23 mouse cellular contexts compared by ENCODE assay signal in the genomic region with DNA sequence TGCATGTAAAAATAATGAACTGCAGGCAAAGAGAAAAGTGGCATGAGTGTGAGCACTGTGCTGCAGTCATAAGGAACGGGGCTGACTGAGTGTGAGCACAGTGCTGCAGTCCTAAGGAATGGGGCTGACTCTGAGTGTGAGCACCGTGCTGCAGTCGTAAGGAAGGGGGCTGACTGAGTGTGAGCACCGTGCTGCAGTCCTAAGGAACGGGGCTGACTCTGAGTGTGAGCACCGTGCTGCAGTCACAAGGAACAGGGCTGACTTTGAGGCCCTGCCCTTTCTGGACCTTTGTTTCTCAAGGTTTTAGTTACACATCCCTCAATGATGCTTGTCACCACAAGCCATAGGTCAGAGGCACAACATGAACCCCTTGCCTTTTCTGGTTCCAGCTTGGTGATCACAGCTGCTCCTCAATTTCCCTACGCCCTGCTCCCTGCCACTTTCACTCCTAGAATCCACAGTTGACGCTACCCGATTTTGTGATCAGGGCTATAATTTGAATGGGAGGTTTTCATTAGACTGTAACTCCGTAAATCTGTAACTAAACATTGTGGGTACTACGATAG.
"Had no signal": no experiment of that assay in that cellular context is flagged by ENCODE, and none has a peak within 500 bp of the region (broad histone marks: within the 10 kb centered on the region; RNA-seq: fewer than 3 reads in every experiment).

No protein-coding gene starts in this region.

- H3K4me1 ChIP-seq: heart, embryonic 15.5 days; hindbrain, embryonic 10.5 days; hindbrain, embryonic 12.5 days; intestine, embryonic 15.5 days; limb, embryonic 10.5 days; limb, embryonic 12.5 days; liver, embryonic 15.5 days had no signal

- ATAC-seq: hindbrain, embryonic 16.5 days; inflammation-experienced regulatory T-cells, adult 6 months; intestine, embryonic 15.5 days; intestine, postnatal 0 days; liver, embryonic 12.5 days; liver, postnatal 0 days had no signal

- H3K27ac ChIP-seq: gastrocnemius, adult 2 months; heart, adult 2 months; heart, embryonic 13.5 days; heart, embryonic 15.5 days; hindbrain, embryonic 10.5 days; hindbrain, embryonic 12.5 days; hindbrain, embryonic 14.5 days; intestine, embryonic 15.5 days; layer of hippocampus, adult 2 months; left cerebral cortex, adult 2 months; limb, embryonic 10.5 days; limb, embryonic 12.5 days; liver, embryonic 12.5 days; liver, embryonic 15.5 days had no signal

- H3K4me2 ChIP-seq: heart, embryonic 11.5 days; heart, embryonic 13.5 days; heart, embryonic 15.5 days; hindbrain, embryonic 12.5 days; hindbrain, embryonic 14.5 days; intestine, embryonic 15.5 days; limb, embryonic 12.5 days; liver, embryonic 12.5 days; liver, embryonic 15.5 days had no signal

- H3K4me3 ChIP-seq: gastrocnemius, adult 2 months; heart, adult 2 months; heart, embryonic 13.5 days; heart, embryonic 15.5 days; hindbrain, embryonic 10.5 days; hindbrain, embryonic 12.5 days; intestine, embryonic 15.5 days; layer of hippocampus, adult 2 months; left cerebral cortex, adult 2 months; limb, embryonic 10.5 days; limb, embryonic 12.5 days; liver, embryonic 12.5 days; liver, embryonic 15.5 days had no signal

- H3K9ac ChIP-seq: heart, embryonic 13.5 days; heart, embryonic 15.5 days; hindbrain, embryonic 12.5 days; hindbrain, embryonic 14.5 days; intestine, embryonic 15.5 days; limb, embryonic 12.5 days; liver, embryonic 12.5 days; liver, embryonic 15.5 days; liver, postnatal 0 days had no signal

- DNase-seq: gastrocnemius, adult 2 months; gastrocnemius, postnatal 10 days; gastrocnemius, postnatal 25 days; heart, adult 2 months; heart, postnatal 14 days; liver, postnatal 0 days; lung, adult 2 months had no signal

- H3K27me3 ChIP-seq: heart, embryonic 13.5 days; heart, embryonic 15.5 days; hindbrain, embryonic 12.5 days; intestine, embryonic 15.5 days; limb, embryonic 12.5 days; liver, embryonic 12.5 days; liver, embryonic 15.5 days had no signal

- H3K36me3 ChIP-seq: intestine, embryonic 15.5 days; limb, embryonic 10.5 days had no signal

- H3K9me3 ChIP-seq: heart, embryonic 13.5 days; heart, embryonic 15.5 days; hindbrain, embryonic 10.5 days; hindbrain, embryonic 12.5 days; intestine, embryonic 15.5 days; limb, embryonic 10.5 days; limb, embryonic 12.5 days; liver, embryonic 12.5 days; liver, embryonic 15.5 days had no signal
